Mouse (Mus musculus) MEL (cell line): ENCODE data around the gene Wdr82. TPM values are rescaled to one million over a fixed set of nuclear protein-coding genes. Genes with fewer than 3 reads are reported as not detected.

Experiments used
- DNase-seq: peaks from one replicate; pipeline ENCODE4 v3.0.0; 2011; ENCODE audit warnings: low read depth, low spot score
- H3K27ac ChIP-seq: 2 replicates; pipeline ENCODE4 v1.5.1; 2012; ENCODE audit warnings: low read depth, mild to moderate bottlenecking, control low read depth, low read length, moderate library complexity; ENCODE audit not compliant: control insufficient read depth
- H3K27me3 ChIP-seq, 2 experiments: fragments of 150-350 bp in 1 of 2; sonication (generic) in 1 of 2; 2 replicates each; pipeline ENCODE4 v1.6.1; 2012; ENCODE audit warnings: low read length in 2 of 2, mild to moderate bottlenecking in 2 of 2, improper control_type of control experiment in 1 of 2, moderate library complexity in 1 of 2; ENCODE audit not compliant: insufficient read depth in 2 of 2, control insufficient read depth in 1 of 2
- H3K36me3 ChIP-seq, 2 experiments: 2 replicates each; pipeline ENCODE4 v1.6.1; 2012 to 2014; ENCODE audit warnings: low read length in 2 of 2, improper control_type of control experiment in 1 of 2, inconsistent platforms in 1 of 2, mild to moderate bottlenecking in 1 of 2; ENCODE audit not compliant: insufficient read depth in 2 of 2, control insufficient read depth in 1 of 2
- H3K4me1 ChIP-seq, 2 experiments: fragments of 150-350 bp in 1 of 2; sonication (generic) in 1 of 2; 2 replicates each; pipeline ENCODE4 v1.6.1; 2012; ENCODE audit warnings: low read length in 2 of 2, improper control_type of control experiment in 1 of 2, mild to moderate bottlenecking in 1 of 2; ENCODE audit not compliant: insufficient read depth in 2 of 2, control insufficient read depth in 1 of 2
- H3K4me3 ChIP-seq, 2 experiments: fragments of 150-350 bp in 1 of 2; sonication (generic) in 1 of 2; 2 replicates each; pipeline ENCODE4 v1.5.1; 2012; ENCODE audit warnings: low read depth in 2 of 2, low read length in 2 of 2, mild to moderate bottlenecking in 2 of 2, moderate library complexity in 2 of 2, control low read depth in 1 of 2, improper control_type of control experiment in 1 of 2; ENCODE audit not compliant: control insufficient read depth in 1 of 2, insufficient read depth in 1 of 2
- H3K79me2 ChIP-seq: 2 replicates; pipeline ENCODE4 v1.6.1; 2012; ENCODE audit warnings: mild to moderate bottlenecking, low read length, moderate library complexity; ENCODE audit not compliant: control insufficient read depth, poor library complexity, insufficient read depth
- H3K9ac ChIP-seq: 2 replicates; pipeline ENCODE4 v1.6.1; 2012; ENCODE audit warnings: low read depth, mild to moderate bottlenecking, control low read depth, low read length, moderate library complexity; ENCODE audit not compliant: control insufficient read depth, poor library complexity, severe bottlenecking
- H3K9me3 ChIP-seq: fragments of 150-350 bp; sonication (generic); replicated peaks from 2 replicates; pipeline ENCODE4 v1.6.1; 2012; ENCODE audit warnings: mild to moderate bottlenecking, low read length, improper control_type of control experiment, moderate library complexity; ENCODE audit not compliant: insufficient read depth
- BHLHE40 ChIP-seq: IDR thresholded peaks from 2 replicates; pipeline ENCODE4 v1.6.1; 2012; ENCODE audit warnings: low read depth, mild to moderate bottlenecking, inconsistent platforms, low read length, improper control_type of control experiment, borderline replicate concordance
- CHD1 ChIP-seq: IDR thresholded peaks from 2 replicates; pipeline ENCODE4 v1.6.1; 2012; ENCODE audit warnings: low read depth, mild to moderate bottlenecking, inconsistent platforms, low read length, improper control_type of control experiment
- CHD2 ChIP-seq: IDR thresholded peaks from 2 replicates; pipeline ENCODE4 v1.6.1; 2011; ENCODE audit warnings: low read length, improper control_type of control experiment
- CTCF ChIP-seq, 3 experiments: IDR thresholded peaks in 2 of 3; conservative IDR thresholded peaks in 1 of 3; 2 replicates each; pipeline ENCODE4 v1.5.1; 2011 to 2012; ENCODE audit warnings: low read length in 3 of 3, low read depth in 2 of 3, mild to moderate bottlenecking in 2 of 3, improper control_type of control experiment in 1 of 3, inconsistent platforms in 1 of 3, mixed read lengths in 1 of 3, moderate library complexity in 1 of 3; ENCODE audit not compliant: control insufficient read depth in 1 of 3, insufficient read depth in 1 of 3, poor library complexity in 1 of 3, severe bottlenecking in 1 of 3
- E2F4 ChIP-seq: IDR thresholded peaks from 2 replicates; pipeline ENCODE4 v1.6.1; 2011; ENCODE audit warnings: low read depth, low read length, improper control_type of control experiment, borderline replicate concordance
- EP300 ChIP-seq, 2 experiments: IDR thresholded peaks; 2 replicates each; pipeline ENCODE4 v1.6.1; 2011; ENCODE audit warnings: improper control_type of control experiment in 2 of 2, low read length in 2 of 2, low read depth in 1 of 2, mild to moderate bottlenecking in 1 of 2
- ETS1 ChIP-seq: IDR thresholded peaks from 2 replicates; pipeline ENCODE4 v1.6.1; 2012; ENCODE audit warnings: low read depth, mild to moderate bottlenecking, inconsistent platforms, low read length, improper control_type of control experiment, moderate library complexity
- GABPA ChIP-seq: IDR thresholded peaks from 2 replicates; pipeline ENCODE4 v1.6.1; 2012; ENCODE audit warnings: low read depth, mild to moderate bottlenecking, inconsistent platforms, low read length, improper control_type of control experiment, moderate library complexity
- HCFC1 ChIP-seq: IDR thresholded peaks from 2 replicates; pipeline ENCODE4 v1.6.1; 2012; ENCODE audit warnings: low read depth, mild to moderate bottlenecking, inconsistent platforms, low read length, improper control_type of control experiment, moderate library complexity
- JUND ChIP-seq: IDR thresholded peaks from 2 replicates; pipeline ENCODE4 v1.6.1; 2011; ENCODE audit warnings: low read depth, mild to moderate bottlenecking, improper control_type of control experiment, low read length
- KAT2A ChIP-seq: conservative IDR thresholded peaks from 2 replicates; pipeline ENCODE4 v1.6.1; 2012; ENCODE audit warnings: low read depth, low read length, improper control_type of control experiment, inconsistent platforms
- MAFK ChIP-seq: IDR thresholded peaks from 2 replicates; pipeline ENCODE4 v1.6.1; 2011; ENCODE audit warnings: low read depth, mild to moderate bottlenecking, low read length, improper control_type of control experiment, borderline replicate concordance
- MEF2A ChIP-seq: IDR thresholded peaks from 2 replicates; pipeline ENCODE4 v1.6.1; 2014; ENCODE audit warnings: low read depth, mild to moderate bottlenecking, inconsistent platforms, low read length, improper control_type of control experiment; ENCODE audit not compliant: poor library complexity, insufficient replicate concordance, severe bottlenecking; ENCODE audit errors: extremely low read depth
- MXI1 ChIP-seq: IDR thresholded peaks from 2 replicates; pipeline ENCODE4 v1.6.1; 2011; ENCODE audit warnings: mild to moderate bottlenecking, low read depth, low read length, improper control_type of control experiment
- MYB ChIP-seq: IDR thresholded peaks from 2 replicates; pipeline ENCODE4 v1.6.1; 2011; ENCODE audit warnings: mild to moderate bottlenecking, low read depth, low read length, improper control_type of control experiment
- MYC ChIP-seq: IDR thresholded peaks from 2 replicates; pipeline ENCODE4 v1.6.1; 2011; ENCODE audit warnings: low read depth, mild to moderate bottlenecking, low read length, improper control_type of control experiment, moderate library complexity
- NELFE ChIP-seq: IDR thresholded peaks from 2 replicates; pipeline ENCODE4 v1.6.1; 2011; ENCODE audit warnings: low read depth, low read length, improper control_type of control experiment
- NRF1 ChIP-seq: IDR thresholded peaks from 2 replicates; pipeline ENCODE4 v1.6.1; 2014; ENCODE audit warnings: low read depth, mild to moderate bottlenecking, inconsistent platforms, low read length, improper control_type of control experiment, moderate library complexity; ENCODE audit not compliant: poor library complexity, insufficient read depth, severe bottlenecking
- RAD21 ChIP-seq: IDR thresholded peaks from 2 replicates; pipeline ENCODE4 v1.6.1; 2011; ENCODE audit warnings: mild to moderate bottlenecking, low read depth, low read length, improper control_type of control experiment
- SIN3A ChIP-seq: IDR thresholded peaks from 2 replicates; pipeline ENCODE4 v1.6.1; 2012; ENCODE audit warnings: low read length, improper control_type of control experiment, inconsistent platforms
- SMC3 ChIP-seq: IDR thresholded peaks from 2 replicates; pipeline ENCODE4 v1.6.1; 2011; ENCODE audit warnings: low read depth, low read length, improper control_type of control experiment
- TAL1 ChIP-seq: IDR thresholded peaks from 2 replicates; pipeline ENCODE4 v1.6.1; 2012; ENCODE audit warnings: mild to moderate bottlenecking, inconsistent platforms, low read length, moderate library complexity, mixed read lengths
- USF1 ChIP-seq: IDR thresholded peaks from 2 replicates; pipeline ENCODE4 v1.6.1; 2014; ENCODE audit warnings: low read depth, mild to moderate bottlenecking, inconsistent platforms, low read length, improper control_type of control experiment, moderate library complexity
- USF2 ChIP-seq, 2 experiments: IDR thresholded peaks; 2 replicates each; pipeline ENCODE4 v1.6.1; 2011 to 2012; ENCODE audit warnings: improper control_type of control experiment in 2 of 2, low read length in 2 of 2, borderline replicate concordance in 1 of 2, inconsistent platforms in 1 of 2, low read depth in 1 of 2, mild to moderate bottlenecking in 1 of 2; ENCODE audit not compliant: insufficient read depth in 1 of 2
- ZC3H11A ChIP-seq: IDR thresholded peaks from 2 replicates; pipeline ENCODE4 v1.6.1; 2012; ENCODE audit warnings: low read depth, mild to moderate bottlenecking, inconsistent platforms, low read length, improper control_type of control experiment
- ZMIZ1 ChIP-seq: IDR thresholded peaks from 2 replicates; pipeline ENCODE4 v1.6.1; 2012; ENCODE audit warnings: low read depth, mild to moderate bottlenecking, inconsistent platforms, low read length, improper control_type of control experiment, moderate library complexity
- polyA plus RNA-seq, 2 experiments: library from polyadenylated mRNA; stranded (reverse) in 1 of 2; unstranded in 1 of 2; fragments of >175 nt in 1 of 2; fragments of >200 nt in 1 of 2; gene quantifications; 2 replicates each; pipeline versions ENCODE4 v1.2.1 to v1.2.4; 2012; ENCODE audit warnings: low replicate concordance in 2 of 2, low read depth in 1 of 2; ENCODE audit not compliant: insufficient read length in 2 of 2, insufficient read depth in 1 of 2, missing spikeins in 1 of 2
- total RNA-seq: library from RNA; depleted of rRNA; stranded (reverse); fragments of 300-350 nt; gene quantifications from 2 replicates; pipeline ENCODE4 v1.2.3, GENCODE M21; 2012

The Wdr82 gene
- total and polyA plus RNA-seq, 3 experiments, result 41.7 to 108 (median 72.2) TPM

GRCm38 (mm10) chr9:106236156-106236817 lies 65.6 kb downstream of the Wdr82 start:
- no peak overlapping the region for H3K4me3 ChIP-seq
- peaks cover 0 to 4% of the 10 kb centered on the region in 2 experiments; a peak in 1 of 4 replicates for H3K36me3 ChIP-seq
- H3K27me3 ChIP-seq, result no peaks in the 10 kb centered on the region
- H3K79me2 ChIP-seq, result no peaks in the 10 kb centered on the region
- H3K4me1 ChIP-seq, result no peaks in the 10 kb centered on the region
- no peak overlapping the region for H3K27ac ChIP-seq
- TF ChIP-seq SMC3 (no peak), MYB (no peak), NRF1 (no peak), KAT2A (no peak), NELFE (no peak), SIN3A (no peak), CHD2 (no peak), USF1 (no peak), JUND (no peak), BHLHE40 (no peak), CHD1 (no peak), ZC3H11A (no peak), MAFK (no peak), MXI1 (no peak), USF2 (IDR thresholded peaks at IDR 0.05; ENCODE audit: borderline replicate concordance in 1 of 2, insufficient read depth in 1 of 2, low read depth in 1 of 2, low read length in 2 of 2) (no peak), CTCF (IDR thresholded peaks at IDR 0.05 in 2 of 3, conservative IDR thresholded peaks at IDR 0.05 in 1 of 3; ENCODE audit: control insufficient read depth in 1 of 3, insufficient read depth in 1 of 3, low read depth in 2 of 3, low read length in 3 of 3, poor library complexity in 1 of 3, severe bottlenecking in 1 of 3) (no peak)
- DNase-seq, result no peak
- H3K9ac ChIP-seq, result no peak overlapping the region
- no peaks in the 10 kb centered on the region for H3K9me3 ChIP-seq

- no peak overlapping the region for H3K9ac ChIP-seq
- TF ChIP-seq USF2 (IDR thresholded peaks at IDR 0.05; ENCODE audit: borderline replicate concordance in 1 of 2, insufficient read depth in 1 of 2, low read depth in 1 of 2, low read length in 2 of 2) (no peak), E2F4 (no peak), MYC (no peak), RAD21 (no peak), JUND (no peak), GABPA (no peak), TAL1 (no peak), ZC3H11A (no peak), HCFC1 (no peak), MEF2A (no peak), EP300 (IDR thresholded peaks at IDR 0.05; ENCODE audit: low read depth in 1 of 2, low read length in 2 of 2) (no peak), SIN3A (no peak), CHD1 (no peak), ZMIZ1 (no peak), ETS1 (no peak), MAFK (no peak), MXI1 (no peak)
- no peaks in the 10 kb centered on the region for H3K27me3 ChIP-seq
- H3K79me2 ChIP-seq, result no peaks in the 10 kb centered on the region
- peaks cover 0 to 6% of the 10 kb centered on the region in 2 experiments; a peak in 1 of 4 replicates for H3K36me3 ChIP-seq
- H3K4me1 ChIP-seq, result no peaks in the 10 kb centered on the region
- no peak overlapping the region for H3K27ac ChIP-seq
- H3K9me3 ChIP-seq, result no peaks in the 10 kb centered on the region
- H3K4me3 ChIP-seq, result no peak overlapping the region
- DNase-seq, result no peak
These were observed 66.1 kb downstream of the Wdr82 start for GRCm38 (mm10) chr9:106236818-106237211.
